Mouse (Mus musculus) left cerebral cortex, adult 9 months (tissue): ENCODE results near the gene Gpa33.
A peak's percentile ranks its signal among the peaks of the same experiment; 100 is the strongest.
"Not testable (repeated sequence)": the region's sequence is repeated elsewhere in the genome, so short reads cannot be mapped to it uniquely, and the experiment has no call there.

Source experiments
- DNase-seq, 2 experiments: peaks; one replicate each; pipeline ENCODE4 v3.0.0; 2022; ENCODE audit warnings: low spot score in 2 of 2

Gpa33 gene

DNA sequence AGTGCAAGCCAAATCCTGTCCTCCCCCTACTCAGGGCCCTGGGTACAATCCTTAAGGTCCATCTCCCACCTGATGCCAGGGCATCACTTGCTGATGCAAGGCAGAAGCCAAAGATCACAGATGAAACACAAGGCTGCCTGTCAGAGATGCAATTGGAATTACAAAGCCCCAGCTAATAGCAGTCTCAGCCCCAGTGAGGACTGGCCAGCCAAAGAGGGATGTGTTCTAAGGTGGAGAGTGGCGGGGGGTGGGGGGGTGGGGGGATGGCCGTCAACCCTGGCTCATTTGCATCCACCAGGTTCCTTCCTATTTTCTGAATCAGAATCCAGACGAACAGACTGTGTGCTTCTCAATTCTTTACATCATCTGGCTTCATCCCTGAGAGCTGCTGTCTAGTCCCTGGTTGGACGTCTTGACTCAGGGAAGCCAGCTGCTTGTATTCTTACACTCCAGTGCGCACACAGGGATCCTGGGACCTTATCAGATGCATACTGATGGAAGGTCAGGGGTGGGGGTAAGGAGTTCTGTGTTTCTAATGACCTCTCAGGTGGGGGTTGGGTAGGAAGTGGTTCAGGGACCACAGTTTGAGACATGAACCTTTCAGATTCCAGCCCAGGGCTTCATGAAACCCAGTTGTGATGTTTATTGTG, 5.2 kb downstream of the Gpa33 start:
- DNase-seq = no peak

DNA sequence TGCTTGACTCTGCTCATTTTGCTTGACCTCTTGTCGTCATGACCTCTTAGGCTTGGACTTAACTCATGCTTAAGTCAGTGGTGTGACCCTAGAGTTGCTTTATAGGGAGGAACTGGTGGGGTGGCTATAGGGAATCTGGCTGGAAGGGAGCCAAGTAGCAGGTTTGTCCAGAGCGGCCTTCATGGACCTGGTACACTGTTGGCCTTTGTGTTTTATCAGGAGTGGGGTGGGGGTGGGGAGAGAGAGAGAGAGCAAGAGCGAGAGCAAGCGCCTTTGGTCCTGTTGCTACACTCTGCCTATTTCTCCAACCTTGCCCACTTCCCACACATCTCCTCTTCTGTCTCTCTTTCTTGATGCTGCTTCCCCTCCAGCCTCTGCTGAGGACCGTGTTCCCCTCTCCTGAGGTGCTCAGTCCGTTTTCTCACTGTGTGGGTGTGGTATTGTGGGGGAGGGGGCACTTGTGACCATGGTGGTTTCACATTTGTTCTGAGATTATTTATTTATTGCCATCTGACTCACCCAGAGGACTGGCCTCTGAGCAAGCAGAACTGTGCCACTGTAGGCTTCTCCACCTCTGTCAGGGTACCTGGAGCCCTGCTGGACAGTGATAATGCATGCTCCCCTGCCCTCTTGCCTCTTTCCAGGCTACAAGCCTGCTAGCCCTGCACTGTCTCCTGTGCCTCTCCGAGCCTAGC, 7.4 kb downstream of the Gpa33 start:
- no peak for DNase-seq

DNA sequence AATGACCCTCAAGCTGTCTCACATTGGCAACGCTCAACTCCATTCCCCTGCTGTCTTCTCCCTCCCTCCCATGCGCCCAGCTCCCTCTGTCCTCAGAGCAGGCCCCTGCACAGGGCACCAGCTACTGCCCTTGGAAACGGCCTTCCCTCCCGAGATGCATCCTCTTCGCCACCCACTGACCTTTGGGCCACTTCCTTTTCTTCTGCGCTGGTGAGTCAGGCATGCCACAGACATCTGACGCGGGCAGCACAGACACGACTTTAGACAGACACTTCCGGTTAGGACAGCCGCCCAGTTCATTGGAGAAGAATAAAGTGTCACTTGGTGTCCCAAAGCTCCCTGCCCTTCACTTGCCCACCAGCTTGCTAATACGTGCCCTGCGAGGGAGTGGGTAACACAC, 8.1 kb downstream of the Gpa33 start:
- DNase-seq = peak in 1 of 2 experiments; percentile 34

DNA sequence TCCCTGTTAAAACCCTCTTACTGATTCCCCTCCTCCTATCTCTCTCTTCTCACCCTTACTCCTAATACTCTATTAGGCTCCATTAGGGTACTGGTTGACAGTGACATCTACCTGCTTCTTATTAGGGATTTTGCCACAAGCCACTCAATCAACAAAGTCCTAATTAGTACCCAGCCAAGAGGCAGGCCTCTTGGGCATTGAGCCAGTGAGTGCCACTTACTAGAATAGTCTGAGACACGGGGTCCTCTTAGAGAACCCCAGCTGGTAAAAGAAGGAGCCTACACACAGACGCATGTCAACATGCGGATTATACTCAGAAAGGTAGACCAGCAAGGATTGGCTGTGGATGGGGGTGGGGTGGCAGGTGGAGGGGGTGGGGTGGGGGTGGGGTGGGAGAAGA, 9.1 kb downstream of the Gpa33 start:
- no peak for DNase-seq

DNA sequence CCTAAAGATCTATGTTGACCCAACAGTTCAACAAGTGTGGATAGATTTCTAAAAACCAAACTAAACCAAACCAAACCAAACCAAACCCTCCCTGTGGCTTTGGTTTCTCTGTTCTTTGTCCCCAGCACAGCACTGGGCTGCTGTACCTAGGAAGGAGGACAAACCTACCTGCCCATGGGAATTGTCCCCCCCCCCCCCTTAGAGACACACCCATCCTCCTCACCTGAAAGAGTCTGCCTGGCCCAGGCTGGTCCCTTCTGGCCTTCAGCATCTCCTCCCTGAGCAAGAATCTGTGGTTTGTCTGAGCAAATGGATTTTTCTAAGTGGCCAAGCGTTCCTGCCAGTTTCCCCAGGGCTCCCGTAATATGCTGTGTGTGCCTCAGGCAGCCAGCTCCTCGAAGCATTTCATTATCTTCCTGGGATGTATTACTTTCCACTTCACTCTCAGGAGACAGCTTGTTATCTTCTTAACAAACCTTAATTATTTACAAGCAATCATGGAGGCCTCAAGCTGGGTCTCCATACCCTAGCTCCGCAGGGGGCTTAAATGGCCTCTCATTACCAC, 9.7 kb downstream of the Gpa33 start:
- DNase-seq = no peak

DNA sequence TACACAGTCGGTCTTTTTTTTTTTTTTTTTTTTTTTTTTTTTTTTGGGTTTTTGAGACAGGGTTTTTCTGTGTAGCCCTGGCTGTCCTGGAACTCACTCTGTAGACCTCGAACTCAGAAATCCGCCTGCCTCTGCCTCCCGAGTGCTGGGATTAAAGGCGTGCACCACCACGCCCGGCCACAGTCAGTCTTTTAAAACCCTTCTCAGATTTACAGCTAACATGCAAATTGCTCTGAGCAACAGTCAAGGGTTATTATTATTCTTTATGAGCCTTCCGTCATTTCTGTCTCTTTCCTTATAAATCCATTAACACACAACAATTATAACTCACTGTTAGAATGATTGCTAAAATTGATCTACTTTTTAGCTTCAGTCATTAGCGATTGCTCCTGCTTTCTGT, 11.8 kb downstream of the Gpa33 start:
- DNase-seq = not testable (repeated sequence)

DNA sequence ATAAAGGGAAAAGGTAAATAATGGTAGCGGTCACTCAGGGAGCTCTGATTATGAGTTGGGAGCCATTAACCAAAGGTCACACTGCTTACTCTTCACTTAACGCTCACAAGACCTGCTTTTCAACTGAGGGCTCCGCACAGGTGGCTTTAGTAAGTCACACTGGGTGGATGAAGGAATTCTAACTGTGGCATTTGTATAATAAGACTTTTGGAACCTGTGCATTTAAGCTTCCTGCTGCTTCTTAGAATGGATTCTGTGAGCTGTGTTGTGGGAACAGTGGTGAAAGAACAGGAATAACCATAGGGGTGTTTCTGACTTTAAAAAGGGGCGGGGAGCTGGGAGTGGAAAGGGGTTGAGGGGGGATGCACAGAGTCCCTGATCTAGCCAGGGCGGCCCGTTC, 12.3 kb downstream of the Gpa33 start:
- no peak for DNase-seq

DNA sequence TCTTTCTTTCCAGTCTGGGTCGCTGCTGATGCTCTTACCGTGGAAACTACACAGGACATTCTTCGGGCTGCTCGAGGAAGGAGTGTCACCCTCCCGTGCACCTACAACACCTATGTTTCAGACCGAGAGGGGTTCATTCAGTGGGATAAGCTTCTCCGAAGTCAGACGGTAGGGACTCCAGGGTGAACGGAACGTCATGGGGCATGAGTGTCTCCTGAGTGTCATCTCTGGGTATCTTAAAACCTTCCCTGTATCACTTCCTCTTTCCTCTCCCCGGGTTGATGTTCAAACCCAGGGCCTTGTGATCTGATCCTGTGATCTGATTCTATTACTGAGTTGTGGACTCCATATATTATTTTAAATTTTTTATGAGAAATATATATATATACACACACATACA, 16.6 kb downstream of the Gpa33 start:
- DNase-seq = no peak

DNA sequence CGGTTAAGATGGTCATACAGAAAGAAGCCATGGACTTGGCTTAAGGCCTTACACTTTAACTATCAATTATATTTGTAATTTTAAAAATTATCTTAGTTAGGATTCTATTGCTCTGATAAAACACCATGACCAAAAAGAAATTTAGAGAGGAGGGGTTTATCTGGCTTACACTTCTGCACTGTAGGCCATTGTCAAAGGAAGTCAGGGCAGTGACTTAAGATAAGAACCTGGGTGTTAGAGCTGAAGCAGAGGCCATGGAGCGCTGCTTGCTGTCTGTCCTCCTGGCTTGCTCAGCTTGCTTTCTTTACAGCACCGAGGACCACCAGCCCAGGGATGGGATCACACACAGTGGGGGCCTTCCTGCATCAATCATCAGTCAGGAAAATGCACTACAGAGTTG, 17.6 kb downstream of the Gpa33 start:
- DNase-seq = no peak

DNA sequence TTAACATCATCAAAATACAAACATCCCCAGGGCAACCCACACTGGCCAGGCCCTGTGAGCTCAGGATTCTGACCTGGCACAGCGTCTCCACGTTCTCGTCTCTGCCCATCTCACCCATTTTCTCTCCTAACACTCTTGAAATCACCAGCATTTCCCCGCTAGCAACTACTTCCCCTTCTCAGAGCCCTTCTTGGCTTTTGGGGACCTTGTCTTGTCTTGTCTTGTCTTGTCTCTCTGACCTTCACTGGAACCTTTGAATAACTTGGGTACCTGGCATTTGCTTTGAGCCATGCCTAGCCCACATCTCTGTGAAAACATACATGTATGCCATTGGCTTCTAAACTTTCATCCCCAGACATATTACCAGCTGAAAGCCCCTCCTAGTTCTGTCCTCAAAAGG, 19.4 kb downstream of the Gpa33 start:
- no peak for DNase-seq

DNA sequence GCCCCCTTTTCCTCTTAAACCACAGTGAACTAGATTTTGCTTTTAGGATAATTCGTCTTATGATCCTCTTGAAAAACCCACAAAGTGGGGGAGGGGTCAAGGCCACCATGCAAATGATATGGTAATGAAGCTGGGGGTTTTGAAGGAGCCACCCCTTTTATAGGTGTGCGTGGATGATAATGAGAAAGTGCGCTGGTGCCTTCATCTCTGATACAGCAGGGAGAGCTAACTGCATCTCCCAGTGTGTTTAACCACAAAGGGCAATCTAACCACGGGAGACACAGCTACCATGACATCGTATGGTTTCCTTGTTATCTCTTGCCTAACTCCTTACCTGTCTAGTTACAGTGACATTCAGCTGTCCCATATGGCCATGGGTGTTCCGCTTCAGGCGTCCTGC, 20.0 kb downstream of the Gpa33 start:
- DNase-seq = no peak

DNA sequence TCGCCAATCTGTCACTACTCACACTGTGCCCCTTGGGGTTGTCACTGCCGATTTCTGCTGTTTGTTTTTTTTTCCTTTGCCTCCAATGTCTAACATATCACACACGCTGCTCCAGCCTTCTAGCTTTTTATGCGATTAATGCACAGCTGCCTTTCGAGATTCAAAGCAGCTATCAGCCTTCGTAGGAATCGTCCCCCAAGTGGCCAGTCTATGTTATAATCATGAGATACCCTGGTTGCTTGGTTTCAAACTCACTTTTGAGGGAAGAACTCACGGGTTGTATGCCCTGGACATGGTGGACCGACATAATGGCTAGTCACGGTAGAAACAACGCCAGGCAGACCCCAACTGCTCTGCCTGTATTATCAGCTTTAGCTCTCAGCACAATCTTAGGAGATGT, 21.3 kb downstream of the Gpa33 start:
- no peak for DNase-seq

DNA sequence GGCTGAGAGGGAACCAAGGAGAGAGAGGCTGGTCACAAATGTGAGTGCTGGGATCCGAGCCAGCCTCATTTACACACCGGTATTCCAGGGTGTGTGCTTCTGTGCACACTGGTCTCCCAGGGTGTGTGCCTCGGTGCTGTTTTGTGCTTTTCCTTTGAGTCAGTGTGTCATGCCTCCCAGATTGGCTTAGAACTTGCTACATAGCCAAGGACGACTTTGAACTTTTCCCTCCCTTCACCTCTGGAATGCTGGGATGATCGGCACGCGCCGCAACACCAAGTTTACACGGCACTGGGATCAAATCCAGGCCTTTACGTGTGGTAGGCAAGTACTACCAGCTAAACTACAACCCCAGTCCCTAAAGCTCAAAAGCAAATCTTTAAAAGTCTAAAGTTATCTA, 22.0 kb downstream of the Gpa33 start:
- DNase-seq = no peak

DNA sequence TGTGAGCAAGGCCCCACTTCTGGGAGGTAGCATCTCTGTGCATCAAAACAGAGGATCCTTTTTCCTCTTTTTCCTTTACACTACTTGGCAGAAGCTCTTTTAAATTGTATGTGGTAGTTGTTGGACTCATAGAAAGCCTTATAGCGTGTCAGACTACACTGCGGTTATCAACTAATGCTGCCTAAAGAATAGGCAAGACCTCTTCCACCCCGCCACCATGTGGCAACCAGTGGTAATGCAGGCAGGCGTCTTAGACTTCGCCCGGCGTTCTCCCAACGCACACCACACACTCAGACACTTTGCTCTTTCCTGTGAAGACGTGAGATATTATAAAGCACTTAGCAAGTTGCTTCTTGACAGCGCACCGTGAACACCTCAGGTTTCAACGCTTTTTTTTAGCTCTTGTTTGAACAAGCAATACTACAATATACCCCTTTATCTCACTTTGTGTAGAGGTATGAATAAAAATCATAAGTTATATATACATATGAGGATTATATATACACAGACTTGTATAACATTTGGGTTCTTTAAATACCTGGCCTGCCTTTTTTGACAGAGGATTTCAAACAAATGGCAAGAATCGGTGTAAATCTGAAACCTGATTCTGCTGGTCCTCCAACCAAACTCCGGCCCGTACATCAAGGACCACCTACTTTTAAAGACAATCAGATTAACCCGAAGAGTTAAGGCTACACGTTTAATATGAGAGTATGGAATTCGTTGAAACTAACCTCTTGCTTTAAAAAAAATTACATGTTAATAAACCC, 23.5 kb downstream of the Gpa33 start:
- peak; percentile 57 to 93 for DNase-seq

DNA sequence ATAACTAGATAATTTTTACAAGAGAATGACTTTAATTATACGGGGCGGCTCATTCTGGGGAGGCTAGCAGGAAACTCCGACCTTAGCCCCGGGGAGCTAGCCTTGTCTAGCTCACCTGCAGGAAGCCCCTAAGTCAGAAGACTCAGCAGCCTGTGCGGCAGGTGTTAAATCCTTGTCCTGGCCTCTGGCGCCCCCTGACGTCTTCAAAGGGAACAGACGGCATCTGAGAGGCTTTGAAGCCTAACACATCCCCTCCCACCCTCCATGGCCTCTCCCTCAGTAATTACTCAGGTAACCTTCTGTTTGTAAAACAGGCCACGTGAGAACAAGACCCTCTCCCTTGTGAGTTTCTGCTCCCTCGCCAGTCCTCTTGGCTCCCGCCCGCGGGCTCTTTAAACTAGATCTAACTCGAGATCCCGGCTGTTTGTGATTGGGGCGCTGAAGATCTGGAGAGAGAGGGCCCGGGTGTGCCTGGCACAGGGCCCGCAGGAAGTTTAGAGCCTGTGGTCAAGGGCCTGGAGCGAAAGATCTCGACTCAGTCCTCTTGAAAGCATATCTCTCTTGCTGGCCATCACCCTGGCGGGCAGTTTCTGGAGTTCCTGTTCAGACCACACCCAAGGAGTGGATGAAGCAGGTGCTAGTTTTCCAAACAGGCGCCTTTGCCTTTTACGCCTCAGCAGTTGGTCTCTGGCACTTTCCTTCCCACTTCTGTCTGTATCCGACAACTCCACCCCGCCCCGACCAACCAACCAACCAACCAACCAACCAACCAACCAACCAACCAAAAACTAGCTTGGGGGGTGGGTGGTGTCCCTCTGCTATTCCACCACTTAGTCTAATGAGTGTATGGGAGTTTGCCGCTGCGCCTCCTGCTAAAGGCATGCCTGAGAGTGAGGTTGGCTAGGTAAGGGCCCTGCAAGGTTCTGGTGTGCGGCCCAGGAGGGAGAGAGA, 24.4 kb downstream of the Gpa33 start:
- peak in 1 of 2 experiments; percentile 74 for DNase-seq

DNA sequence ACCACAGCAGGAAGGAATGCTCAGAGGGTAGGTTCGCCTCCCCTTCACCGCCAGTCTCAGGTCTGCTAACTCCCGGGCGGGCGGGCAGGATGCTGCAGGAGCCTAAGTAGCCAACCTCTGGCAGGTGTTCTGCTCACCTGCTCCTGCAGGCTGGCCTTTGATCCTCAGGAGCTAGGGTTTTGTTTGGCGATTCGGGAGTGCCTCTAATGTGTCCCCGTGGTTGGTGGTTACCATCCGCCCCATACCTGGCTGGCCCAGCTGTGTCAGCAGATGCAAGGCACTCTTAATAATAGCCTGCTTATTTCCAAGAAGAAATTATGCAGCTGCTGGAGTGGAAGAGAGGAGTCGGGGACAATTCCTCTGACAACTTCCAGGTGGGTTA, 25.1 kb downstream of the Gpa33 start:
- no peak for DNase-seq

DNA sequence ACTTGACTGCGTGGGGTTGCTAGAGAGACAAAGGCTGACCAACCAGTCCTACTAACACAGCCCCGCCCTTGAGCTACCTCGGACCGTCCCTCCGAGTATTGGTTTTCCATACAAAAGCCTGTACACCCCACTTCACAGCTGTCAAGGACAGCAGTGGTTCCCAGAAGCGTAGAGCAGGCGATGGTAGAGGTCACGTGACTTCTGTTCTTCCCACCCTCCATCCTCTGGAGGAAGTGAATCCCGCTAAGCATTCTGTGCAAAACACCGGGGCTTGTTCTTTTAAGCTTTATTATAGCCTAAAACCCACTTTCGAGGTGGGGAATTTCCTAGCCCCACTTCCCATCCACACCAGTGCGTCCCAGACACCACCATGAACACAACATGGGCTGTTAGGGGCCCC, 27.7 kb downstream of the Gpa33 start:
- DNase-seq = no peak

DNA sequence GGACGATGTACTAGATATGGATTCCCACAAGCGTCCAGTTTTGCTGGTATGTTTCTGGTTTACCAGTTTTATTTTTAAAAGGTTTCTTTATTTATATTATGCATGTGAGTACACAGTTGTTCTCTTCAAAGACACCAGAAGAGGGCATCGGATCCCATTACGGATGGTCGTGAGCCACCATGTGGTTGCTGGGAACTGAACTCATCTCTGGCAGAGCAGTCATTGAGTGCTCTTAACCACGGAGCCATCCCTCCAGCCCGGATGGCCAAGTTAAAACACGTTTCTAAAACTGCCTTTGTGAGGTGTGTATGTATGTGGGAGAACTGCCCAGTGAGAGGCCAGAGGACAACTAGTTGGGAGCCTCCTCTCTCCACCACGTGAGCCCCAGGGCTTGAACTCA, 28.6 kb downstream of the Gpa33 start:
- no peak for DNase-seq

DNA sequence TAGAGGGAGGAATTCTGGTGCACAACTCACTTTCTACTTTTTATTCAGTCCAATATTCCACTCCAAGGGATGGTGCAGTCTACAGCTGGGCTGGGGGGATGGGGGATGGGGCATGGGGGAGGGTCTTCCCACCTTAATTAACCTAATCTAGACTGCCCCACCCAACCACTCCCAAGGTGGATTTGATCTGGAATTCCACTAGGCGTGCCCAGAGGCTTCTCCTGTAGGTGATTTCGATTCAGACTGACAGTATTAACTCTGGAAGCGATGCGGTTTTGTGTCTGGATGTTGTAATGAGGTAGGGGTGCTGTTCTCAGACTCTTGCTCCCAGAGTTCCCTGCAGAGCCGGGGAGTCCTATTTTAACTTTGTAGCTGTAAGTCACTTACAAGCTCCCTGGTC, 30.1 kb downstream of the Gpa33 start:
- DNase-seq = no peak

DNA sequence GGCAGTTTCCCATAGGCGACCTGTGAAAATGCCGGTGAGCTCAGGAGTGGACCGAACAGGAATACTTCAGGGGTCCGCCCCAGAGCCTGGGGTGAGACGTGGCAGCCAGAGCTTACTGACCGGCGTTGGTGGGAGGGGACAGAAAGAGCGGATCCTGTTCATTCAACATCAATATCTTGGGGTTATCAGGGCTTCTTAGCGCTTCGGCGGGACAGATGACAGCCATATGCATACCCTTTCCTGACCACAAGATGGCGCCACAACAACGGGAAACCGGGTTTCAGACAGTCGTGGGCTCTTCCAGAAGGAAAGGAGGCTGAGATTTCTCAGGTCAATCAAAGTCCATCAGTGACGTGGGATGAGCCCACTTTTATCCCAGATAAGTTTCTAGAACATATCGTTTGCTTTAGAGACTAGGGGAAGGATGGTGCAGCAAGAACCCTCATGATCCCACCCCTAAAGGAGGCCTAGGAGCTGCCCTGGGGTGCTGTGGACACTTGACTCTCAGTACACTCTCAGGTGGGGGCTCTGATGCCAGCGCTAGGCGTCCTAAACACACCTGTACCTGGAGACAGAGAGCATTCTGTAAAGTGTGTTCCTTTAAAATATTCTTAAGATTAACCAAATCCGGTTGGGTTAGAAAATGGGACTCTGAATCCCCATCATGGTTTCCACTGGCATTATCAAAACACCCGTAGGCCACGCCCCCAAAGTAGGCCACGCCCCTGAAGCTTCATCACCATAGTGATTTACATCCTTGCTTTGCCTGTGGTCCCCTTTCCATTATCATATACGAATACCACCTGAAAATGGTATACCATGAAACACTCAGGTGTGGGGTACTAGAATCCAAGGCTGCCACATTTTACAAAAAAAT, 30.8 kb downstream of the Gpa33 start:
- DNase-seq = peak in 1 of 2 experiments; percentile 71

DNA sequence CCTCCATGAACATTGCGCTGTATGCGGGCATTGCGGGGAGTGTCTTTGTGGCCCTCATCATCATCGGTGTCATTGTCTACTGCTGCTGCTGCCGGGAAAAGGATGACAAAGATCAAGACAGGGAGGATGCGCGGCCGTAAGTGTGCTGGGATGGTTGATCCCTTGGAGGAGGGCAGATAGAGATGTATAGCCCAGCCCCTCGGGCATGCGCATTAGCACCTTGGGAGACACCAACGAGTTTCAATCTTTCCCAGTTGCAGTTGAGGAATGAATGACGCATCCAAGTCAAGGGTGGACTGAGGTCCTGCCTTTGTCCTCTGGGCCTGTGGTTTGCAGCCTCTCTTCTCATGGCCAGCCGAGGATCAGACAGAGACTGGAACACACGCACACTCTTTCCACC, 34.5 kb downstream of the Gpa33 start:
- no peak for DNase-seq
